Mouse (Mus musculus) midbrain, embryonic 14.5 days (tissue): ENCODE measurements around the gene Tyk2. TPM values are rescaled to one million over a fixed set of nuclear protein-coding genes. Genes with fewer than 3 reads are reported as not detected.

Experiments
- ATAC-seq: fragments of 200-750 bp; cut with Nextera tagmentation; 2 replicates; pipeline ENCODE4 v1.8.0; 2017; ENCODE audit warnings: moderate number of reproducible peaks, moderate library complexity; ENCODE audit not compliant: low FRiP score, low TSS enrichment
- DNase-seq: peaks from one replicate; pipeline ENCODE4 v3.0.0-alpha.2; 2015
- H3K27ac ChIP-seq: fragments of 300-500 bp; sonication (generic); replicated peaks from 2 replicates; pipeline ENCODE4 v1.5.1; 2014; ENCODE audit warnings: mild to moderate bottlenecking, low read depth, low read length, moderate library complexity
- H3K27me3 ChIP-seq: fragments of 300-500 bp; sonication (generic); 2 replicates; pipeline ENCODE4 v1.6.1; 2014; ENCODE audit warnings: low read length, control low read depth, mixed read lengths; ENCODE audit not compliant: control insufficient read depth, insufficient read depth
- H3K36me3 ChIP-seq: fragments of 300-500 bp; sonication (generic); 2 replicates; pipeline ENCODE4 v1.6.1; 2014; ENCODE audit warnings: low read length, control low read depth; ENCODE audit not compliant: control insufficient read depth, insufficient read depth
- H3K4me1 ChIP-seq: fragments of 300-500 bp; sonication (generic); 2 replicates; pipeline ENCODE4 v1.6.1; 2014; ENCODE audit warnings: mild to moderate bottlenecking, antibody characterized with exemption, low read length, control low read depth; ENCODE audit not compliant: control insufficient read depth, insufficient read depth
- H3K4me2 ChIP-seq: fragments of 300-500 bp; sonication (generic); 2 replicates; pipeline ENCODE4 v1.6.1; 2014; ENCODE audit warnings: mild to moderate bottlenecking, low read length, moderate library complexity
- H3K4me3 ChIP-seq: fragments of 300-500 bp; sonication (generic); replicated peaks from 2 replicates; pipeline ENCODE4 v1.5.1; 2014; ENCODE audit warnings: low read depth, low read length
- H3K9ac ChIP-seq: fragments of 300-500 bp; sonication (generic); replicated peaks from 2 replicates; pipeline ENCODE4 v1.6.1; 2014; ENCODE audit warnings: mild to moderate bottlenecking, low read length, moderate library complexity
- H3K9me3 ChIP-seq: fragments of 300-500 bp; sonication (generic); 2 replicates; pipeline ENCODE4 v1.6.1; 2016; ENCODE audit warnings: low read length, control low read depth, mixed read lengths; ENCODE audit not compliant: control insufficient read depth
- WGBS: fragments of 180-500 bp; shearing (Covaris S2); extraction: QIAGEN DNeasy Blood & Tissue Kit; methylation state at CpG from one replicate; pipeline ENCODE4 v1.1.7; 2014; 5-methylcytosine and 5-hydroxymethylcytosine counted together
- polyA plus RNA-seq: library from polyadenylated mRNA; unstranded; fragments of >200 nt; fragmentation: Nextera tagmentation; extraction: Ambion mirVana; gene quantifications from 2 replicates; pipeline ENCODE4 v1.2.1, GENCODE M21; 2014

Tyk2 gene
- polyA plus RNA-seq, 1 experiment from 2014 or later, result 8.5 TPM

DNA sequence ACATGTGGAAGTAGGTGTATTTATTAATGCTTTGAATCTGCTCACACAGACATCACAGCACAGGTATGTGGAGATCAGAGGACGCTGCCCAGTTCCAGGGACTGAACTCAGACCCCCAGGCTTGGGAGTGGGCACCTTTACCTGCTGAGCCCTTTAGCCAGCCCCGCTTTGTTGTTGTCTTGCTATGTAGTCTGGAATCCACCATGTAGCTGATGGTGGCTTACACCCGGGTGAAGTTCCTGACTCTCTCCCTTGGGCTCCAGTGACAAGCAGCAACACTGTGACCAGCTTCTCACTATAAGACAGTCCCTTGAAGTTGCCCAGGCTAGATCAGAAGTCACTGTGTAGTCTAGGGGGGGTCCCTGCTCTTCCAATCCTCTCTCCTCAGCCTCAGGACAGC, 13.3 kb upstream of the Tyk2 start:
- Histone ChIP-seq H3K27me3 (no peaks in the 10 kb centered on the region), H3K9ac (no peak overlapping the region), H3K4me1 (peaks cover 18% of the 10 kb centered on the region), H3K36me3 (peaks cover 70% of the 10 kb centered on the region), H3K4me2 (no peak overlapping the region), H3K27ac (no peak overlapping the region), H3K4me3 (no peak overlapping the region), H3K9me3 (no peaks in the 10 kb centered on the region)
- WGBS, result 95% methylated on average over 3 of the region's 3 CpGs
- no peak for DNase-seq
- no peak for ATAC-seq

DNA sequence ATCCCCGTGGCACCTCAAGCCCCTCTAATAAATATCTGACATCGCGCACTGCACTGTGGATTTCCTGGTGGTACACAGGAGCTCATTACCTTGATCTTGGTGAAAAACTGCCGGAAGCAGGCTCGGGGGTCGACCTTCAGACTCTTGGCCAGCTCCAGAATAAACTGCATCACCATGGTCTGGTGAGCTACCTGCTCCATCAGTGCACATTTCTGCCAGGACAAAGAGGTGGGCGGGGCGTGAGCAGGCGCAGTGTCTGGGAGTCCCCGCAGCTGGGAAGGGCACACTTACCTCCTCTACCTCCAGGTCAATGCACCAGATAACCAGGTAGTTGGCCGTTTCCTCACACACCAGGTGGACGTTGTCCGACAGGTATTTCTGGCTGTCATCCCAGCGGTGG, 10.9 kb upstream of the Tyk2 start:
- Histone ChIP-seq H3K4me1 (no peaks in the 10 kb centered on the region), H3K4me3 (no peak overlapping the region), H3K9ac (no peak overlapping the region), H3K4me2 (no peak overlapping the region), H3K27me3 (no peaks in the 10 kb centered on the region), H3K36me3 (peaks cover 80% of the 10 kb centered on the region), H3K9me3 (no peaks in the 10 kb centered on the region), H3K27ac (no peak overlapping the region)
- WGBS, result 94% methylated on average over 14 of the region's 14 CpGs
- DNase-seq, result no peak
- ATAC-seq, result no peak

GRCm38 (mm10) chr9:21138386-21138785, 7.3 kb upstream of the Tyk2 start:
- Histone ChIP-seq H3K4me2 (no peak overlapping the region), H3K4me1 (no peaks in the 10 kb centered on the region), H3K9me3 (no peaks in the 10 kb centered on the region), H3K27ac (no peak overlapping the region), H3K27me3 (no peaks in the 10 kb centered on the region), H3K9ac (no peak overlapping the region), H3K36me3 (peaks cover 56% of the 10 kb centered on the region), H3K4me3 (no peak overlapping the region)
- DNase-seq, result no peak
- ATAC-seq, result no peak
- 93% methylated on average over 4 of the region's 4 CpGs for WGBS

- no peak overlapping the region for H3K9ac ChIP-seq
- no peaks in the 10 kb centered on the region for H3K4me1 ChIP-seq
- H3K4me3 ChIP-seq, result no peak overlapping the region
- no peak overlapping the region for H3K27ac ChIP-seq
- ATAC-seq, result peak; percentile 18; the same call in 1 of the 2 replicates
- no peaks in the 10 kb centered on the region for H3K27me3 ChIP-seq
- 48% methylated on average over 3 of the region's 3 CpGs for WGBS
- H3K4me2 ChIP-seq, result no peak overlapping the region
- H3K36me3 ChIP-seq, result peaks cover 45% of the 10 kb centered on the region
- H3K9me3 ChIP-seq, result no peaks in the 10 kb centered on the region
- DNase-seq, result peak; percentile 82
These were observed 6.2 kb upstream of the Tyk2 start for GRCm38 (mm10) chr9:21137229-21137628.

- WGBS, result 87% methylated on average over 6 of the region's 6 CpGs
- no peak for ATAC-seq
- H3K4me1 ChIP-seq, result no peaks in the 10 kb centered on the region
These were observed 5.4 kb upstream of the Tyk2 start for GRCm38 (mm10) chr9:21136401-21136800.

DNA sequence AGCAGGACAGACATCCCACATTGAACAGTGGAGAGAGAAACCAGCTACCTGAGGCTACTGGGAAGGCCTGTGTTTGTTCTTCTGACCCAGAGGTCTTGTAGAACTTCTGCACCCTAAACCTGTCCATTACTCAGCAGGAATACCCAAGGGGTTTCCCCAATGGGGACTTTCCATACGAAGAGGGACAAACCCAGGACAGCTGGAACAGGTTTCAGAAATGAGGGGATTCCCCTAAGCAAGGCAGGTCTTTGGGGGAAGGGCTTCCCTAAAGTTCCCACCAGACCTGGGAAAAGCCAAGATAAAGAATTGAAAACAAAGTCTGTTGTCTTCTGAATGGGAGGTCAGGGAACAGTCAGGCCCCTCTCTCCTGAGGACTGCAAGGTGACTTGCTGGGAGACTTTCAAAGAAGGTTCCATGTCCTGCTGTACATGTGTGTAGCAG, 4.9 kb upstream of the Tyk2 start:
- 68% methylated on average over 1 of the region's 1 CpGs for WGBS
- no peaks in the 10 kb centered on the region for H3K4me1 ChIP-seq

More at GRCm38 (mm10) chr9:21136401-21136800, 5.4 kb upstream of the Tyk2 start:
- Histone ChIP-seq H3K4me3 (no peak overlapping the region), H3K9ac (no peak overlapping the region), H3K9me3 (no peaks in the 10 kb centered on the region), H3K27me3 (no peaks in the 10 kb centered on the region), H3K4me2 (no peak overlapping the region), H3K27ac (no peak overlapping the region), H3K36me3 (peaks cover 37% of the 10 kb centered on the region)
- DNase-seq, result no peak

DNA sequence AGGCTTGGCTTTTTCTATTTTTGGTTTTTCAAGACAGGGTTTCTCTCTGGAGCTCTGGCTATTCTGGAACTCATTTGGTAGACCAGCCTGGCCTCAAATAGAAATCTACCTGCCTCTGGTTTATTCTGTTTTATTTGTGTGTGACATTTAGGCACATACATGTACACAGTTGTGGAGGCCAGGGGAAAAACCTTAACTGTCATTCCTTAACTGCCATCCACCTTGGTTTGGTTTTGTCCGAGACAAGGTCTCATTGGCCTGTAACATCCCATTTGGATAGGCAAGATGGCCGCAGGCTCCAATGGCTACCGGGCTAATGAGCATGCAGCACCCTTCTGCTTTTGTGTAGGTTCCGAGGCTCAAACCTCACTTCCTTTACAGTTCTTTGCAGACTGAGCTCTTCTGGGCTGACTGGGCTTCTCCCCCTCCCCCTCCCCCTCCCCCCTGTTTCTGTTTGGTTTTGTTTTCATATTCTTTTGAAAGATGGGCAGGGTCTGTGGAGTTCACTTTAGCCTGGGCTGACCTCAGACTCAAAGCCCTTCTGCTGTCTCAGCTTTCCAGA, 4.4 kb upstream of the Tyk2 start:
- Histone ChIP-seq H3K4me1 (peaks cover 2% of the 10 kb centered on the region; the same call in 1 of the 2 replicates), H3K4me2 (no peak overlapping the region), H3K4me3 (no peak overlapping the region), H3K27ac (no peak overlapping the region), H3K9me3 (no peaks in the 10 kb centered on the region), H3K36me3 (peaks cover 27% of the 10 kb centered on the region), H3K27me3 (no peaks in the 10 kb centered on the region), H3K9ac (no peak overlapping the region)
- DNase-seq, result no peak
- no peak for ATAC-seq
- WGBS, result 81% methylated on average over 4 of the region's 4 CpGs

More for the DNA sequence above, 4.9 kb upstream of the Tyk2 start:
- Histone ChIP-seq H3K9ac (no peak overlapping the region), H3K27ac (no peak overlapping the region), H3K27me3 (no peaks in the 10 kb centered on the region), H3K4me2 (no peak overlapping the region), H3K4me3 (no peak overlapping the region), H3K36me3 (peaks cover 32% of the 10 kb centered on the region), H3K9me3 (no peaks in the 10 kb centered on the region)
- ATAC-seq, result no peak
- no peak for DNase-seq

GRCm38 (mm10) chr9:21134595-21135328, 3.7 kb upstream of the Tyk2 start:
- no peak overlapping the region for H3K9ac ChIP-seq
- peaks cover 20% of the 10 kb centered on the region for H3K36me3 ChIP-seq
- no peaks in the 10 kb centered on the region for H3K27me3 ChIP-seq
- no peaks in the 10 kb centered on the region for H3K9me3 ChIP-seq
- peaks cover 5% of the 10 kb centered on the region; the same call in 1 of the 2 replicates for H3K4me1 ChIP-seq
- no peak overlapping the region for H3K4me3 ChIP-seq
- 80% methylated on average over 9 of the region's 9 CpGs for WGBS
- H3K4me2 ChIP-seq, result no peak overlapping the region
- DNase-seq, result no peak
- ATAC-seq, result no peak
- H3K27ac ChIP-seq, result no peak overlapping the region
